Mouse (Mus musculus) hindbrain, embryonic 16.5 days (tissue): ENCODE measurements around the gene Gpr174. TPM values are rescaled to one million over a fixed set of nuclear protein-coding genes. Genes with fewer than 3 reads are reported as not detected.
"Not testable (repeated sequence)": the region's sequence is repeated elsewhere in the genome, so short reads cannot be mapped to it uniquely, and the experiment has no call there.

Source experiments
- ATAC-seq: fragments of 200-750 bp; cut with Nextera tagmentation; 2 replicates; pipeline ENCODE4 v1.8.0; 2017; ENCODE audit warnings: moderate TSS enrichment, moderate library complexity
- H3K27ac ChIP-seq: fragments of 300-500 bp; sonication (generic); 2 replicates; pipeline ENCODE4 v1.5.1; 2014; ENCODE audit warnings: low read depth, mild to moderate bottlenecking, control low read depth, low read length, moderate library complexity
- H3K27me3 ChIP-seq: fragments of 300-500 bp; sonication (generic); replicated peaks from 2 replicates; pipeline ENCODE4 v1.6.1; 2014; ENCODE audit warnings: low read length; ENCODE audit not compliant: control insufficient read depth, insufficient read depth
- H3K36me3 ChIP-seq: fragments of 300-500 bp; sonication (generic); 2 replicates; pipeline ENCODE4 v1.6.1; 2014; ENCODE audit warnings: mild to moderate bottlenecking, low read length, moderate library complexity, mixed read lengths; ENCODE audit not compliant: control insufficient read depth, insufficient read depth
- H3K4me1 ChIP-seq: fragments of 300-500 bp; sonication (generic); 2 replicates; pipeline ENCODE4 v1.6.1; 2014; ENCODE audit warnings: low read depth, low read length; ENCODE audit not compliant: control insufficient read depth, insufficient read depth
- H3K4me2 ChIP-seq: fragments of 300-500 bp; sonication (generic); 2 replicates; pipeline ENCODE4 v1.6.1; 2014; ENCODE audit warnings: mild to moderate bottlenecking, low read length, control low read depth, moderate library complexity
- H3K4me3 ChIP-seq: fragments of 300-500 bp; sonication (generic); 2 replicates; pipeline ENCODE4 v1.5.1; 2014; ENCODE audit warnings: mild to moderate bottlenecking, low read length, control low read depth, moderate library complexity
- H3K9ac ChIP-seq: fragments of 300-500 bp; sonication (generic); 2 replicates; pipeline ENCODE4 v1.6.1; 2014; ENCODE audit warnings: low read depth, mild to moderate bottlenecking, control low read depth, low read length, moderate library complexity
- H3K9me3 ChIP-seq: fragments of 300-500 bp; sonication (generic); 2 replicates; pipeline ENCODE4 v1.6.1; 2014; ENCODE audit warnings: mild to moderate bottlenecking, low read length, moderate library complexity; ENCODE audit not compliant: control insufficient read depth
- WGBS: fragments of 180-500 bp; shearing (Covaris S2); extraction: QIAGEN DNeasy Blood & Tissue Kit; methylation state at CpG from one replicate; pipeline ENCODE4 v1.1.7; 2014; 5-methylcytosine and 5-hydroxymethylcytosine counted together
- polyA plus RNA-seq: library from polyadenylated mRNA; unstranded; fragments of >200 nt; fragmentation: Nextera tagmentation; extraction: Ambion mirVana; gene quantifications from 2 replicates; pipeline ENCODE4 v1.2.1, GENCODE M21; 2015

Gpr174 gene
- polyA plus RNA-seq, 1 experiment from 2014 or later: not detected

DNA sequence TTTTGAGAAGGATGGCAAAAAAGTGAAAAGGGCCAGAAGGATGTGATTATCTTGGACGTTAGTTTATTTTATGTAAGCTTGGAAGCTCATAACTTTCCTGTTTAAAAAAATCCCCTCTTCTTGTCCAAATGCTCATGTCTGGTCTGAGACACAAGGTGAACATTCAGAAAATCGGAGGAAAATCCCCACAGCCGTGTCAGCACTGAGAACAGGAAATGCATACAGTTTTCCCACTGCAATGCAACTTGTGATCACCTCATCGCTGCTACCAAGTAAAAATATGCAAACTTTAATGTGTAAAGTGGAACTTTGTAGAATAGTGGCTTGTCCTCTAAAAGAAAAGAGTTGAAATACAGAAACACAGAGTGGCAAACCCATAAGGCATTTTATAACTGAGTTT, 28.5 kb downstream of the Gpr174 start:
- Histone ChIP-seq H3K9me3 (no peaks in the 10 kb centered on the region), H3K9ac (no peak overlapping the region), H3K4me3 (no peak overlapping the region), H3K4me1 (no peaks in the 10 kb centered on the region), H3K36me3 (no peaks in the 10 kb centered on the region), H3K27me3 (no peaks in the 10 kb centered on the region), H3K27ac (no peak overlapping the region), H3K4me2 (no peak overlapping the region)
- no peak for ATAC-seq
- 86% methylated on average over 4 of the region's 4 CpGs for WGBS

DNA sequence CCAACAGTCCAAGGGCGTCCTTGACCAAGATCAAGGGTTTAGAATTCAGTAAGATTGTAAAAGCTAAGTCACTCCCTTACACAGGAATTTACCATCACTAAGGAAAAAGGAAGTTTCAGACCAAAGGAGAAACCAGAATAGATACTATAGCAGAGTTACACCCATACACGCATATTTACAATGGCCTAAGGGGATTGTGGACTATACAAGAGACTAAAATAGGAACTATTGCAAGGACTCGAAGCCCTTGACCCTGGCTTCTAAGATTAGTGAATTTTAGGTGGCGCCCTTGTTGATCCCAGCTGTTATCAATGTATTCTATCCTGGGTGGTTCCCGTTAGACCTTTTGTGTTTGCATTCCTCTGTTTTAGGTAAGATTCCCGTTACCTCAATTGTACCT, 42.2 kb downstream of the Gpr174 start:
- WGBS: 89% methylated on average over 6 of the region's 6 CpGs

DNA sequence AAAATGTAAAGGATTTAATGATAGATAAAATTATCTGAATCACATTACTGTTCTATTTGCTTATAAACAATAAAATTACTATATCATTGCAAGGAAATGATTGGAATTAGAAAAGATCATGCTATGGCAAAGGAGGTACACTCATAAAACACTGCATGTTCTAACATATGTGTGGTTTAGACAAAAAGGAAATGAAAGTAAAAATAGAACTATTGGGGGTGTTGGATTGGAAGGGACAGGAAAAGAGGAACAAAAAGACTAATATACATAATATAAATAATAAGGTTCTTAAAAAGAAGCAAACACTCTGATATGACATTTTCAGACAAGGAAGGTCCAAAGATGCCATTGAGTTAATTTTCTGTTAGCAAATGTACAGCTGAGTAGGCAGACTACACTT, 43.1 kb downstream of the Gpr174 start:
- Histone ChIP-seq H3K4me1 (no peaks in the 10 kb centered on the region), H3K27ac (no peak overlapping the region), H3K9ac (no peak overlapping the region), H3K4me3 (no peak overlapping the region), H3K27me3 (no peaks in the 10 kb centered on the region; the same call in 1 of the 2 replicates), H3K36me3 (no peaks in the 10 kb centered on the region), H3K4me2 (no peak overlapping the region), H3K9me3 (no peaks in the 10 kb centered on the region)
- no peak for ATAC-seq

More for the DNA sequence above, 42.2 kb downstream of the Gpr174 start:
- not testable (repeated sequence) for H3K4me2 ChIP-seq, H3K27ac ChIP-seq, H3K4me3 ChIP-seq, H3K36me3 ChIP-seq, H3K4me1 ChIP-seq, H3K9me3 ChIP-seq, H3K27me3 ChIP-seq, H3K9ac ChIP-seq, ATAC-seq

DNA sequence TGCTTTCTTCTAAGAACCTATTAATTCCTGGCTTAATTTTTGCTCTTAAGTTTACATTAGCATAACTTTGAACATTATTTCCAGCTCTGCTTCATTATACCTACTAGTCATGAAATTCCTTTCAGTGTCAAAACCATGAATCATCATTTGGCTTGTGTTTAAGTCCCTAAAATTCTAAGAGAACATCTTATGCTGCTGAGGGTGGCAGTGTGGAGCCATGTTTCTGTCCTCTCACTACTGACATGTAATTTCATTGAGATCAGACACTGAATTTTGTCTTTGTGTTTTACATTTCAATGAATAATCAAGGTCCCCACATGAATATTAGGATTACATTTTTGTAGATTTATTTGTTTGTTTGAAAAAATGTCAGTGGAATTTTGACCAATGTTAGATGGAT, 50.8 kb downstream of the Gpr174 start:
- no peak overlapping the region for H3K4me2 ChIP-seq
- no peaks in the 10 kb centered on the region for H3K4me1 ChIP-seq
- no peaks in the 10 kb centered on the region for H3K36me3 ChIP-seq
- no peak overlapping the region for H3K9ac ChIP-seq
- no peak overlapping the region for H3K4me3 ChIP-seq
- H3K27me3 ChIP-seq: no peaks in the 10 kb centered on the region
- H3K9me3 ChIP-seq: no peaks in the 10 kb centered on the region
- no peak for ATAC-seq
- no peak overlapping the region for H3K27ac ChIP-seq

DNA sequence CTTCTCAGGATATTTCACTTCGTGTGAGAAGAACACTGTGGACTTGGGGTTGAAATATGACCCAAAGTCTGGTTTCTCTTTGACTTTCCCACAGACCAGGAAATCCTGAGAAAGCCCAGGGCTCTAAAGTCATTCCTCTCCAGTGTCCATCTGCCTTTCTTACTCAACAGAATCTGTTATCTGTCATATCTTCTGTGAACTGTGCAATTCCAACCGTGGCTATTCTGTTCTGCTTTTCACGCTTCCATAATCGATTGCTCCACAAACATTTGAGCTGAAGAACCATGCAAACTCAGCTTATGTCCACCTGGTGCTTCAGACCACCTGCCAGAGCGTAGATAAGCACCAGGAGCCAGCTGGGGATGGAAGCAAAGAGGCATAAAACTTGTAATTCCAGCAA, 56.9 kb downstream of the Gpr174 start:
- Histone ChIP-seq H3K4me1 (no peaks in the 10 kb centered on the region), H3K4me2 (no peak overlapping the region), H3K27ac (no peak overlapping the region), H3K27me3 (no peaks in the 10 kb centered on the region), H3K4me3 (no peak overlapping the region), H3K9ac (no peak overlapping the region), H3K36me3 (no peaks in the 10 kb centered on the region), H3K9me3 (no peaks in the 10 kb centered on the region)
- WGBS: 52% methylated on average over 5 of the region's 5 CpGs
- no peak for ATAC-seq

DNA sequence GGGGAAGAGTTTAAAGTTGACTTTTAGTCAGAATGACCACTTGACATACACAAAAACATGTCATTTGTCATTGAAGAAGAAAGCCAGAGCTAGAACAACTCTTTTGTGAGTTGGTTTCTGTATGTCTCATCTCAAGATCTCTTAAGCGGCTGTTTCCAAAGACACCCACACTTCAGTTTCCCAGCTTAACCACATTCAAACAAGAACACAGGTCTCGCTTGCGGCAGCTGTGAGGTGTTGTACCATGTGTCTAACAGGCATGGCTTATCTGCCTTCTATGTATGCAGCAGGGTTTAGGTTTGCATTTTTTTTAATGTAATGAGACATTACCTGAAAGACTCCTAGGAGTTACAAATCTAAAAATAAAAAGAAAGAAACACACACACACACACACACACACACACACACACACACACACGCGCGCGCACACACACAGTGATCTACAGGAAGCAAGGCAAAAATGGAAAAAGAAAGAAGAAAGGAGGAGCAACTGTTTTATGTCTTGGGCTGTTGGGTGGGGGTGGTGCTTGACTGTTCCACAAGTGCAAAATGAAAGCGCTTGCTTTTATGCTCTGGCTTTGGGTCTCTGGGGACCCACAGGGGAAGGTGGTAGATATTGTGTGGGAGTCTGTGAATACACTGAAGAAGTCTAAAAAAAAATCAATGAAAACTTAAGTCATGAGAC, 70.2 kb downstream of the Gpr174 start:
- Histone ChIP-seq H3K27me3 (no peaks in the 10 kb centered on the region), H3K9me3 (no peaks in the 10 kb centered on the region), H3K4me2 (no peak overlapping the region), H3K4me3 (no peak overlapping the region), H3K36me3 (no peaks in the 10 kb centered on the region), H3K9ac (no peak overlapping the region), H3K4me1 (no peaks in the 10 kb centered on the region), H3K27ac (no peak overlapping the region)
- ATAC-seq: no peak
- 92% methylated on average over 8 of the region's 8 CpGs for WGBS

DNA sequence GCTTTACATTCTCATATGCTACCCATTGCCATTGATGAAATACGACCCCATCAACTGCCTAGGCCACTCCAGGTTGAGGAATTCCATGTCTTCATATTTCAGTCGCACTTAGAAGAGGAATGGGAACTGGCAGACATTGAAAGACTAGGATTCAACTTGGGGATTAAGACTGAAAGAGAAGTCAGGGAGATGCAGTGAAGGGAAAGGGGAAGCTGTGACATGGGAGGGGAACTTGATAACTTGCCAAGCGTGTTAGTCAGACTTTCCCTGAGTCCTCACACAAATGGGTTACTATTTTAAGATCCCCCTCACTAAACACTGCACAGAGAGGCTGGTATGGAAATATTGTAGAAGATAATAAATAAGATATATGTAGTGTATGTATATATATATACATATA, 74.2 kb downstream of the Gpr174 start:
- ATAC-seq: no peak
- Histone ChIP-seq H3K27me3 (no peaks in the 10 kb centered on the region), H3K4me1 (no peaks in the 10 kb centered on the region), H3K4me3 (no peak overlapping the region), H3K9me3 (no peaks in the 10 kb centered on the region), H3K27ac (no peak overlapping the region), H3K9ac (no peak overlapping the region), H3K4me2 (no peak overlapping the region), H3K36me3 (no peaks in the 10 kb centered on the region)
- 90% methylated on average over 3 of the region's 3 CpGs for WGBS

DNA sequence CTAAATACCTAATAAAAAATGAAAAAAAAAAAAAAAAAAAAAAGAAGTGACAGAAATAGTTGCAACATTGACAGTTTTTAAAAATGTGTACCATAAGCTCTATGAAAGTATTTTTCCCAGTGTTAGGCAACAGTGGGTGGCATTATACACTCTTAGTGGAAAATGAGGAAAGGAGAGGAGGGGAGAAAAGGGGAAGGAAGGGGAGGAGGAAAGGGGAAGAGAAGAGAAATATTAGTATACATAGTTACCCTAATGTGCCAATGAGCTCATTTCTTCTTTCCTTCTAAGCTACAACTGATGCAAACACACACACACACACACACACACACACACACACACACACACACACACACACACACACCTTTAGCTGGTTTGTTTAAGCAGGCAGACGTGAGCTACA, 80.9 kb downstream of the Gpr174 start:
- Histone ChIP-seq H3K4me1 (no peaks in the 10 kb centered on the region), H3K9me3 (no peaks in the 10 kb centered on the region), H3K27me3 (no peaks in the 10 kb centered on the region), H3K36me3 (no peaks in the 10 kb centered on the region), H3K27ac (no peak overlapping the region), H3K4me3 (no peak overlapping the region), H3K4me2 (no peak overlapping the region), H3K9ac (no peak overlapping the region)
- ATAC-seq: no peak
- WGBS: 100% methylated on average over 1 of the region's 1 CpGs

DNA sequence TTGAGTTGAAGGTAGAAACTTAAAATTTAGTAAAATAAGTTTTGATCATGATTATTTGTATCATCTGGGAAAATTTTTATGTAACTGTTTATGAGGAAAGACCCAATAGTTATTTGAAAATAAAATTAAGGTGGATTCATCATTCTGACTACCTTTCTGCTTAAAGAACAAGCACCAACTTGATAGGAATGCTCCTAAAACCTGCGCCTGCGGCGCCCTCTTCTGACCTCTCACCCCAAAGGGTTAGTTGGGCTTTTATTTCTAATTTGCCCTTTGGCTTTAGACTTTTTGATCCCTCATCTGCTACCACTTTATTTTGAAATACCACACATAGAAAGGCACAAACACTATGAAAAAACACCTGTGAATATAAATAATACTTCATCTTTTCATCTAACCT, 86.3 kb downstream of the Gpr174 start:
- Histone ChIP-seq H3K9me3 (no peaks in the 10 kb centered on the region), H3K4me3 (no peak overlapping the region), H3K4me1 (no peaks in the 10 kb centered on the region), H3K9ac (no peak overlapping the region), H3K27me3 (no peaks in the 10 kb centered on the region), H3K4me2 (no peak overlapping the region), H3K27ac (no peak overlapping the region), H3K36me3 (no peaks in the 10 kb centered on the region)
- ATAC-seq: no peak
- WGBS: 60% methylated on average over 3 of the region's 3 CpGs
